Mouse (Mus musculus) urinary bladder, adult 2 months (tissue): ENCODE measurements around the gene H2al1m. TPM values are rescaled to one million over a fixed set of nuclear protein-coding genes. Genes with fewer than 3 reads are reported as not detected.
"Not testable (repeated sequence)": the region's sequence is repeated elsewhere in the genome, so short reads cannot be mapped to it uniquely, and the experiment has no call there.

Experiments used
- DNase-seq: peaks from one replicate; pipeline ENCODE4 v3.0.0; 2022; ENCODE audit warnings: low spot score
- polyA plus RNA-seq: library from polyadenylated mRNA; depleted of rRNA; stranded (reverse); fragments of >200 nt; gene quantifications from 2 replicates; pipeline ENCODE4 v1.2.3, GENCODE M21; 2012; rRNA removed

Gene H2al1m
- polyA plus RNA-seq = 0.84 and 0.89 TPM in 2 replicates

GRCm38 (mm10) chrX:9283464-9283863 is at the start of gene H2al1m:
Gene H2al1m, plus strand, starts transcription at chrX:9283764.
- DNase-seq = not testable (repeated sequence)

GRCm38 (mm10) chrX:9240737-9241591 is 42.6 kb upstream of the H2al1m start:
- DNase-seq = no peak

DNA sequence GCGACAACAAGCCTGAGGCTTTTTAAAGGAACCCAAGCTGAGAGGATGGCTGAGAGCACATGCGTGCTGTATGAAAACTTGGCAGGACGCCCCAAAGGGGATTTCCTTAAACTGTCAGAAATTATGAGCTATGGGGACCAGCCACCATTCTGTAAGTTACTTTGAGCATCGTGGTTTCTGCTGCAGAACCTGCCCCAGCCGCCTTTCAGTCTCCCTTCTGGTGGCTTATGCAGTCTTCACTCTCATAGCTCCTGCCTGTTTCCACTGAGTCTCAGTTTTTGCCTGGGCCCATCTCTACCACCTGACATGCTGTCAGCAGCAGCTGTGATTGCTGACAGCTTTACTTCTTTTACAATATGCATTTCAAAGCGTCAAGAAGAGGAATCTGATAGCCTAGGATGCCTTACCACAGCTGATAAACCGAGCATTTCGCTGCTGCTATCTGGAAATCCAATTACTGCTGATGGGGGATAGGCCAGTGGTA is 40.1 kb upstream of the H2al1m start:
- DNase-seq = no peak

DNA sequence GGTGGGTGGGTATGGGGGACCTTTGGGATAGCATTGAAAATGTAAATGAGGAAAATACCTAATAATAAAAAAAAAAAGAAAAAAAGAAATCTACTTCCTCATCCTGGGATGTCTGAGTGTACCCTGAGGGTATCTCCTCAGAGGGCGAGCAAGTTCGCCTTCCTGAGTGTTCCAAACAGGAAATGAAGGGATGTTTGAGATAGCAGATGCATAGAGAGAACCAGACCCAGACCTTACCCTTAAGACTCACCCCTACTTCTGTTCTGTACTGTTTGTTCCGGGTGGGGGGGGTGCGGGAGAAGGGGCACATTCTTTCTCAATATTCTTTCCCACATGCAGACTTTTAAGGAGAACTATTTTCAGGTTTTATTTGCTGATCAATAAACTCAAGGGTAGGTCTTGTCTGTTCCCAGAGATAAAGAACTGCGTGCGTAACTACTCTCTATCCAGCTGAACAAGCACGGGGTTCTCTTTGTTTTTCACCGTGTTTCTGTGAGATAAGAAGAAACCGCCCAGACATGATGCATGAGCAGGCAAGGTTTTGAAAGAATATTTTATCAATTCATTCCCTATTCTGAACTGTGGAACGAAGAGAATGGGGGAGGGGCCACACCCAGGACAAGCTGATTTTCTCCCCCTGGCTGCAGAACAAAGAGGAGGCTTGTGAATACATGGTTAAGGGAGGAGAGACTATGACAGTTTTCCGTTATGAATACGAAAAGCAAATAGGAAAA is 38.8 kb upstream of the H2al1m start:
- DNase-seq = no peak

DNA sequence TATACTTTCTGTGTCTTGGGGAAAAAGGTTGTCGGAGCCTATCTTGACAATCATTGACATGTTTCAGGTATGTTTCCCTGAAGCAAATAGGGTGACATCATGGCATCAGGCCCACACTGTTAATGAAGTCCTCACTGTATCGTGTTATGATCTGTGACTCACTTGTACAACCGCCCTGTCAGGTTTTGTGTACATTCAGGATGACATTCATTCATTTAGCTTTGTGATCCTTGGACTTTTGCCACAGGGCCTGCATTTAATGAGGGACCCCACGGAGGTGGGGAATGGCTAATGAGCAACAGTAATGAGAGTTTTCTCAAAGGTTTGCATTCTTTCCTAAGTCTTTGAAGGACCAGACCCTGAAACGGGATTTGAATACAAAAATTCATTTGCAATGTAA is 34.7 kb upstream of the H2al1m start:
- DNase-seq = no peak

DNA sequence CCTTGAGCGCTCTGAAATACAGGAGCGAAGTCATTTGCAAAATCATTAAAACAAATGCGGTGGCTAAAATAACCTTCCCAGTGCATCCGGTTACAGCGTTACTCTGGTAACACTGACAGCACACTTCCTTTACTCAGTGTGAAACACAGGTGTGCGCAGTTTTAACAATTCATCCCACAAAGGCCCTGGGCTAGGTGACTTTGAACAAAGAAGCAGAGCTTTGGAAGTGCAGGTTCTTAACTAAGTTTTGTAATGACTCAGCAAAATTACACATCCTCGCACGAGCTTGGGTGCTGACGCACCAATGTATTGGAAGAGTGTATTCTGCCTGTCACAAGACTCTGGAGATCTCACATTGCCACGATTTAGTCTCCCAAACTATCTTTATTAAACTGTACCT is 29.6 kb upstream of the H2al1m start:
- DNase-seq = no peak

DNA sequence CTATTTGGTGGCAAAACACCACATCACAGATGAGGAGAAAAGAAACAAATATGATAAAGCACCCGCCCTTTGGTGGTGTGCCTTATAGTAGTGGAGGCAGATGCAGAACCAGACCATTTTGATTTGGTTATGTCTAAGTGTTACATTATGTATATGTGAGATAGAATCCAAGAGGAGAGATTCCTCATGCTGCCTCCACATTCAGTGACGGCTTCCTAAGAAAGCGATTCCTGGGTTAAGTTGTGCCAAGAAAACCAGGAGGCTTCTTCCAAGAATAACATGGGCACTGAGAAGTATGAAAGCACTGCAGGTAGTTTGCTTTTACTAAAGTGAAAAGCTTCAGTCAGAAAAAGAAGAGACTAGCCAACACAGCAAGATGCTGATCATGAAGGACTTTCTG is 28.7 kb upstream of the H2al1m start:
- DNase-seq = no peak

- no peak for DNase-seq
These were observed 26.8 kb upstream of the H2al1m start, which contains the start of gene Gm14862 for GRCm38 (mm10) chrX:9256766-9257165. Gene Gm14862, minus strand, starts transcription at chrX:9256899.

GRCm38 (mm10) chrX:9257831-9258230 is 25.7 kb upstream of the H2al1m start:
- DNase-seq = no peak

DNA sequence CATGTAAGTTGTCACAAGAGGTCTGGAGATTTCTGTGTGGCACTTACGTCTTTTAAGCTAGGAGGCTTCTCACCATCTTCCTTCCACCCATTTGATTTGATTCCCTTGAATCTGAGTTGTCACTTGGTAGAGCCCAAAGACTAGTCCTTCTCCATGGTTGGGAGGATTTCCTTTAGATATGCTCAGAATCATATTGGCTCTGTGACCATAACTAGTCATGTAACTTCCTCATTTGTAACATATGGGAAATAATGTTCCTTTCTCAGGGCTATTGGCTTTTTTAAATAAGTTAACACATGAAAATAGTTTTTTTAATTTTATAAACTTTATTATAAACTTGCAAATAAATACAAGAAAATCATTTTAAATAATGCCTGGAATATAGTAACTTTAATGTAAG is 24.3 kb upstream of the H2al1m start:
- DNase-seq = no peak

- DNase-seq = no peak
These were observed 12.5 kb upstream of the H2al1m start for GRCm38 (mm10) chrX:9271112-9271511.

GRCm38 (mm10) chrX:9271947-9272459 is 11.6 kb upstream of the H2al1m start:
- DNase-seq = no peak

- peak; percentile 45 for DNase-seq
These were observed 10.9 kb upstream of the H2al1m start, which contains the start of gene Xk for GRCm38 (mm10) chrX:9272460-9273361. Gene Xk, plus strand, starts transcription at chrX:9272756.

GRCm38 (mm10) chrX:9273377-9274002 is 10.1 kb upstream of the H2al1m start:
- DNase-seq = no peak

DNA sequence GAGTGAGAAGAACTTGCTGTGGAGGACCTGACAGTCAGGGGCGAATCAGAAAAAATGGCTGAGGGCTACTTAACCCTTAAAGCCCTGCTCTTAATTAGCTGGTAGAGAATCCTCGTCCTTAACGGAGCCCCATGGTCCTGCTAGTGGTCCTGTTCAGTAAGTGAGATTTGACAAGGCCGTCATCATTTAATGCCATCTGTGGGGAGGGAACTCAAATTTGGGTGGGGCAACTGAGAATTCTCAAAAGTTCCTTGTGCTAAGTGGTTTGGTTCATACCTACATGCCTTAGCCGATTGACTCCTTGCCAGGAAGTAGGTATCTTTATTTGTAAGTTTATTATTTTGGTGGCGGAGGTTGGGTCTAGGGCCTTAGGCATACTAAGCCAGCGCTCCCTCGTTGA is 9.2 kb upstream of the H2al1m start:
- DNase-seq = no peak

DNA sequence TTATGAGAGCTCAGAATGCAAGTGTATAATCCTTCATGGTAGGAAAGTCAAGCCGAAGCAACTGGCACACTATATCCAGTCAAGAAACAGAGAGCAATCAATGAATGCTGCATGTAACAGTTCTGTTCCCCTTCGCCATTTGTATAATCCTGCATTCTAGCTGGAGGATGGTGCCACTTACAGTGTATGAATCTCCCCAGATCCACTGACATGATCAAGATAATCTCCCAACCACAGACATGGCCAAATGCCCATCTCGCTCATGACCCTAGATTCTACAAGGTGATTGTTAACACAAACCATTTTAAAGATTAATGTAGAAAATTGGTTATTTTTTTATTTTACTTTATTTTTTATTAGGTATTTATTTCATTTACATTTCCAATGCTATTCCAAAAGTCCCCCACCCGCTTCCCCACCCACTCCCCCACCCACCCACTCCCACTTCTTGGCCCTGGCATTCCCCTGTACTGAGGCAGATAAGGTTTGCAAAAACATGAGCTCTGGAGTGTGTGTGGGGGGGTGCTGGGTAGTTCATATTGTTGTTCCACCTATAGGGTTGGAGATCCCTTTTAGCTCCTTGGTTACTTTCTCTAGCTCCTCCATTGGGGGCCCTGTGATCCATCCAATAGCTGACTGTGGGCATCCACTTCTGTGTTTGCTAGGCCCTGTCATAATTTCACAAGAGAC is 9.7 kb downstream of the H2al1m start:
- not testable (repeated sequence) for DNase-seq

DNA sequence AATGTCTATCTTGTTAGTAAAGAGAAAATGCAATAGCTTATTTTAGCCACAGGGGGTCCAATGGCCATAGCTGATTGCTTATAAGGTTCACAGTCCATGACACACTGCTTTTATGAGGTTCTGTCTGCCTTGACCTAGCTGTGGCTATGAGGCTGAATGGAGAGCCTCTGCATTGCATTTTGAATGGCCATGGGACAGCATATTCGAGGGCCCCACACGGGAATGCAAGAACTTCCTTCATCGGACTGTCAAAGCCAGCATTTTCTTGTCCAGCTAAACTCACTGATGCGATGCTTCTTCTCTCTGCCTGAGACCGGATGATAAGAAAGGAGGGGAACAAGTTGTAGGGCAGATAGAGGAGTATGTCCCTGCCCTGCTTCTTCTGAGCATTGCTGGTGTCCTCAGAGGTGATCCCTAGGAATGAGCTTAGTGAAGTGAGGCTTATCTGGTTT is 14.9 kb downstream of the H2al1m start:
- DNase-seq = no peak

DNA sequence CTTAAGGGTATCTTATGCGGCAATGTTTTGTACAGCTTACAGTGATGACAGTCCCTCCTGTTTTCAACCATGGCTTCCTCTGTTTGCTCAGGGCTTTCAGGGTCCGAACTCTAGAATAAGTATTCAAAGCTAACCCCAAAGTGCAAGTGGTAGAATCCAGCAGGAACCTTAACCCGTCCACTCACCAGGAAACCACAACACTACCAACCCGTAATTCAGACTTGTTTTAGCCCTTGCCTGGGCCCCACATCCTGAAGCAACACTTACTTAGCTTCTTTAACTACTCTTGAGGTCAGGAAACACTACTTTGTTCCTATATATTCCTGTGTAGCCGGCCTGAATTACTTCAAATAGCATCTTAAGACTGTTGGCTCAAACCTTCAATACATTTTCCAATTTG is 19.2 kb downstream of the H2al1m start:
- no peak for DNase-seq

- no peak for DNase-seq
These were observed 19.9 kb downstream of the H2al1m start for GRCm38 (mm10) chrX:9303455-9303854.

DNA sequence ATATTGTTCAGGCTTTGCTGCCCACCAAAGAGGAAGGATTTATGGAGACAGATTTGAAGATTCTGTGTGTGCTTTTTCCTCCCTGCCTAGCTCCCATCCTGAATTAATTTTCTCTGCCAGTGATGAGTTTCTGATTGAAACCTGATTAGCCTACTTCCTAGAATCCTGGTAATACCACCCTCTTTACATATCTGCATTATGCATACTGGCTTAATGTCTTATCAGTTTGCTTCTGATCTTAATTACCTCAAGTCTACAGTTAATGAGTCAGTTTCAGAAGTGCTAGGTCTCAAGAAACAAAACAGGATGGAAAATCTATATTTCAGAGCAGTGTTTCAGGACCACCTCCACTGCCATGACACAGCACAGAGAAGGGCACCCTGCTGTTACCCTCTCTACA is 32.9 kb downstream of the H2al1m start:
- DNase-seq = not testable (repeated sequence)
